Mouse (Mus musculus) gonadal fat pad, adult 2 months (tissue): ENCODE measurements around the gene Zfp985. TPM values are rescaled to one million over a fixed set of nuclear protein-coding genes. Genes with fewer than 3 reads are reported as not detected.
"Not testable (repeated sequence)": the region's sequence is repeated elsewhere in the genome, so short reads cannot be mapped to it uniquely, and the experiment has no call there.

Experiments used
- DNase-seq: peaks from one replicate; pipeline ENCODE4 v3.0.0-alpha.2; 2012; ENCODE audit warnings: low read depth
- polyA plus RNA-seq: library from polyadenylated mRNA; depleted of rRNA; stranded (reverse); fragments of >200 nt; gene quantifications from 2 replicates; pipeline ENCODE4 v1.2.3, GENCODE M21; 2012; rRNA removed

Zfp985 gene
- polyA plus RNA-seq, result 0.06 TPM in 1 of 2 replicates, not detected in the other

DNA sequence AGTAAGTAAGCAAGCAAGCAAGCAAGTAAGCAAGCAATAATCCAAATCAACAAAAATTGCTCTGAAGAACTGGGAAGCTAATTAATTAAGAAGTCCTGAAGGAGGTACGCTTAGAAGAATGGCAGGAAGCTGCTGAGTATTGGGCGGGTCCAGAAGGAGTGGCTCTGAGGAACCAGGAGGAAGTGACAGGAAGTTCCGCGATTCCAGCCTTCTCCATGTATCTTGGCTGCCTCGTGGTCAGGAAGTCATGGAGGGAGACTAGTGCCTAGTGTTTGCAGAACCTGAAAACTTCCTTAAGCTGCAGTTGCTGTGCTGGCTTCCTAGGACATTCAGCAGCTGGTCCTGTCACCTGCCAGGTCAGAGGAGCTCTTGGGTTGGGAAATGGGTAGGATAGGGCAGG, at the start of gene Zfp985:
Gene Zfp985 (plus strand): TSS at position 207 of the 400 bp plus-strand sequence.
- DNase-seq, result not testable (repeated sequence)

DNA sequence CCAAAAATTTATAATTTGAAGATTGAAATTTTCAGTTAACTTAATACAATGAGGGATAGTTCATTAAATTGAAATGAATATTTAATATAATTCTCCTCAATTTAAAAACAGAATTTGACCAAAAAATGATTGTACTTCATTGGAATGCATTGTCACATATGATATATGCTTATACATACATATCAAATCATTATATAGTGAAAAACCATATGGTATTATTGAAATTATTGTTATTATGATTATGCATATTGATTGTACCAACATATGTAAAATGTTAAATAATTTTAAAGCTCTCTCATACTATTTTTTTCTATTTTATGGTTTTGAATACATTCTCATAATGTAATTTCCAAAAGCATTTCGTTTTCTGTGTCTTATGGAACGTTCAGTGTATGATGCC, 43.9 kb upstream of the Zfp985 start:
- no peak for DNase-seq

DNA sequence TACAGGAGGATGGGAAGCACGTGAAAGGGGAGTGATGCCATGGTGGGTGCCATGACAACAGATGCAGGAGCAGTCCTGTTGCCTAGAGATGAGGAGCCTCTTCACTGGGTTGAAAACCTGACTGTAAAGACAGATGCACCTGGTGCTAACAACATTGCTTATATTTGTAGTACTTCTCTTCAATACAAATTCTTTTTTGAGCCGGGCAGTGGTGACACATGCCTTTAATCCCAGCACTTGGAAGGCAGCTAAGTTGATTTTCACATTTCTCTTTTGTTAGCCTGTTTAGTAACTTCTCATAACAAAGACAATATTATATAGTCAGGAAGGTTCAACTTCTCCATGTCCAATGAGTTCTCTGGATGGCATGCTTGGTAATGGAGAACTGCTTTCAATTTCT, 34.1 kb upstream of the Zfp985 start:
- DNase-seq, result no peak

DNA sequence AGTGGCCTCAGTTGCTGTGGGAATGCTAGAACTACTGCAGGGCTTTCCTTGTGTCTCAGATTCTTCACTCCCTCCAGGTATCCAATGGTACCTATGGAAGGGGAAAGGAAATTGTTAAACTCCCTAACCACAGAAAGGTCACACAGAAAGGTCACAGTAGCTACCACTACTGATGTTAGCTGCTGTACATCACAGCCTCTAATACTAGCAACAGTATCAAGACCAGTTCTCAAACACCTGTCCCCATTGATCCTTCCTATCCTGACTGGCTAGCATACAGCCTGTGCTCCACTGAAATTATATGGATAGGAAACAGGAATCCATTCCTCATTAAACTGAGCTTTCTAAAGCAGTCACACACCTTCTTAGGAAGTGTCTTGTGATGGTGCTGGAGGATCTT, 33.0 kb upstream of the Zfp985 start:
- DNase-seq, result no peak

DNA sequence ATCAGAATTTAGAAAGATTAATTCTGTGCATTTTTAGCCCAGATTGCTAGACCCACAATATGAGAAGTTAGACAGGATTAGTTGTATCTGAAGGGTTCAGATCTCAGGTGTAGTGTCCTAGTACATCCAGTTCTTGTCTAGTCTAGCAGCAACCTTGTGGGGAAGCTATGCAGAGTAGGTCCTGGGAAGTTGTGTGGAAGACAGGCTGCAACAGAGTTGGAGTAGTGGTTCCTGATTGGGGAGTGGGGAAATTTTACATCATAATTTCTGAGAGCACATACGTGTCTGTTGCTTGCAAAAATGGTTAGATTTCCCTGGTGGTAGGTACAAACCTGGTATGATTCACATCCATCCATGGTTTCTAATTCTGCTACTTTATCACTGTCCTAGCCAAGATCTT, 28.0 kb upstream of the Zfp985 start:
- DNase-seq, result no peak

DNA sequence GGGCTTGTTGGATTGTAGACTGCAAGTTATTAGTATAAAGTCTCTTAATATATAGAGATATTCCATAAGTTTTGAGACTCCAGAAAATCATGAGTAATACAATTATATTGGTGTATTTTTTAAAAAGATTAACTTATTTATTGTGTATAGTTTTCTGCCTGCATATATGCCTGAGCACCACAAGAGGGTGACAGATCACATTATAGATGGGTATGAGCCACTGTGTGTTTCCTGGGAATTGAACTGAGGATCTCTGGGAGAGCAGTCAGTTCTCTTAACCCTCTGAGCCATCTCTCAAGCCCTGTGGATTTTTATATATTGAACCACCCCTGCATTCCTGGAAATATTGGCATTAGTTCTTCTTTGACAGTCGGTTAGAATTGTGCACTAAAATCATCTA, 22.7 kb upstream of the Zfp985 start:
- no peak for DNase-seq

DNA sequence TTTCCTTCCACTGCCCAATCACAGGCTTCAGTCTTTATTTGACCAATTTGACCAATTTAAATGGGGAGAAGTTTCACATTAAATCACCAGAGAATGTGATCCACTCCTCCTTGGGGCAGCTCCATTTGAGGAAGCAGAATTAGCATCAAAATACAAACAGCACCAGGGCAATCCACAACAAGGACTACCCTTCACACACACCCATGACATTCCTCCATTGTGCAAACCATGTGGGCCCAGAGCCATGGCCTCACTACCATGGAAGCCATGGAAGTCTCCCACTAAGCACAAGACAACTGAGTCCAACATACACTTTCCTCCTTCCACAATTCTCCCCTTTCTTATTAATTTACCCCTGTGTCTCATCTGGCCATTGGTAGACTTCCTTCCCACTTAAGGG, 17.2 kb upstream of the Zfp985 start:
- not testable (repeated sequence) for DNase-seq

DNA sequence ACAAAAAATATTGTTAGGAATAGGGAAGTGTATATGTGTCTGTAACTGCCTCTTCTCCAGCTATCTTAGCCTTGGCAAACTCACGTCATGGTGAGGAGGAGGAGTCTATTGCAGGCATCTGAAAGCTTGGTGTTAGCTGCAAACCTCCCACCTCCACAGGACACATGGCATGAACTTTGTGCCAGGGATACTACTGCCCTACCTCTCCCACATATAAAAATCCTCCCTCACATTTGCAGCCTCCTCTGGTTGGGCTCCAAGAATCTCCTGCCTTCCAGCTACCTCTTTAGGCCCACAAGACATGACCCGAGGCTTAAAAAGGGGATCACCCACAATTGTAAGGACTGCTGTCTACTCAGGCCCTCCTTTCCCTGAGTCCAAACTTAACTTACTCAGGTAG, 15.4 kb upstream of the Zfp985 start:
- DNase-seq, result no peak

DNA sequence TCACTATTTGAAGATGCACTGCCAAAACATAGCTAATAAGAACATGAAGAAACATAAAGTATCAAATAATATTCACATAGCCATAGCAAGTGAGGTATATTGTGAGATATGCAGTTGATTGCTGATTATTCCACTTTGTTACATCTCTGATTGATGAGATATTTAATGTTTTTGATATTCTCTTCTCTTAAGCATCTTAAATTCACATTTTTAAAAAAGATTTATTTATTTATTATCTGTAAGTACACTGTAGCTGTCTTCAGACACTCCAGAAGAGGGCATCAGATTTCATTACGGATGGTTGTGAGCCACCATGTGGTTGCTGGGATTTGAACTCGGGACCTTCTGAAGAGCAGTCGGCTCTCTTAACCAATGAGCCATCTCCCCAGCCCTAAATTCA, 13.2 kb upstream of the Zfp985 start, which contains the start of gene Gm16503:
Gene Gm16503 (plus strand): TSS at position 301 of the 400 bp plus-strand sequence.
- not testable (repeated sequence) for DNase-seq

DNA sequence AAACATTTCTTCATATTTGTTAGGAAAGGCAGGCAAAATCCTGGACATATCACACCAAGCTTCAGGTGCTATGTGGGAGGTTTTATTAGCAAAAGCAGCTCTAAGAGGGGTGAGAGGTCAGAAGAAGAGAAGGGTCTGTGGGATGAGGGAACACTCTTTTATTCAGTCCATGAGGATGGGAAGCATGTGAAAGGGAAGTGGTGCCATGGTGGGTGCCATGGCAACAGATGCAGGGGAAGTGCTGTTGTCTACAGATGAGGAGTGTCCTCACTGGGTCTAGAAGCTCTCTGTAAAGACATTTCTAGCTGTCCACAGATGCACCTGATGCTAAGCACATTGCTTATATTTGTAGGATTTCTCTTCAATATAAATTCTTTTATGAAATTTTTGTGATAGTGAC, 12.0 kb upstream of the Zfp985 start:
- DNase-seq, result no peak

DNA sequence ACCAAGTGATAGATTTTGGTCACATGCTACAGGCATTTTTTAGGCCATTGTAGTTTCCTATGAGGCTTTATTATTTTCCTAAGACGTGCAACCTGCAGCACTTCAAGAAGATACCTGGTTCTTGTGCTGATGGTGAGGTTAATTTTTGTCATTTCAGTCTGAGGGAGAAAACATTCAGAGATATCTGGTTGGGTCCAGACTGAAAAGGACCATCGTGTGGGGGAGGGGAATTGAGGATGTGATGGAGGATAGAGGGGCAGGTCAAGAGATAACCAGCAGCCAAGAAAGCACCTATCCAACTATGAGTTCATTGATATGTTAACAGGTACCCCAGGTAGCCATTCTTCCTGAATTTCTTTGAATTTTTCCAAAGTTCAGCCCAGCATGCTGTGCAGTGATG, 1.3 kb downstream of the Zfp985 start:
- DNase-seq, result not testable (repeated sequence)

DNA sequence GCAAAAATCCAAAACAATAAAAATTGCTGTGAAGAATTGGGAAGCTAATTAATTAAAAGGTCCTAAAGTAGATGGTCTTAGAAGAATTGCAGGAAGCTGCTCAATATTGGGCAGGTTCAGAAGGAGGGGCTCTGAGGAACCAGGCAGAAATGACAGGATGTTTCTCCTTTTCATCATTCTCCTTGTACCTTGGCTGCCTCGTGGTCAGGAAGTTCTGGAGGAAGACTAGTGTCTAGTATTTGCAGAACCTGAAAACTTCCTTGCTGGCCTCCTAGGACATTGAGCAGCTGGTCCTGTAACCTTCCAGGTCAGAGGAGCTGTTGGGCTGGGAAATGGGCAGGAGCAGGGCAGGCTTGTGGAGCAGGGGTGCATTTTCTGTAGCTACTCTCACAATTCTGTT, 3.8 kb downstream of the Zfp985 start:
- DNase-seq, result not testable (repeated sequence)

DNA sequence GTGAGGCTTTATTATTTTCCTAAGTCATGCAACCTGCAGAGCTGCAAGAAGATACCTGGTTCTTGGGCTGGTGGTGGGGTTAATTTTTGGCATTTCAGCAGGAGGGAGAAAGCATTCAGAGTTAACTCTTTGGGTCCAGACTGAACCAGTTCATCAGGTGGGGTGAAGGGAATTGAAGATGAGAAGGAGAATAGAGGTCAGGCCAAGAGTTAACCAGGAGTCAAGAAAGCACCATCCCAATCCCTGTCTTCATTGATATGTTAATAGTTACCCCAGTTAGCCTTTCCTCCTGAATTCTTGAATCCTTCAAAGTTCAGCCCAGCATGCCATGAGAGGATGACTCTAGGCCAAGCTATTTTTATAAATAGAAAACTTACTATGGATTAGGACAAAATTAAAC, 4.9 kb downstream of the Zfp985 start:
- not testable (repeated sequence) for DNase-seq

DNA sequence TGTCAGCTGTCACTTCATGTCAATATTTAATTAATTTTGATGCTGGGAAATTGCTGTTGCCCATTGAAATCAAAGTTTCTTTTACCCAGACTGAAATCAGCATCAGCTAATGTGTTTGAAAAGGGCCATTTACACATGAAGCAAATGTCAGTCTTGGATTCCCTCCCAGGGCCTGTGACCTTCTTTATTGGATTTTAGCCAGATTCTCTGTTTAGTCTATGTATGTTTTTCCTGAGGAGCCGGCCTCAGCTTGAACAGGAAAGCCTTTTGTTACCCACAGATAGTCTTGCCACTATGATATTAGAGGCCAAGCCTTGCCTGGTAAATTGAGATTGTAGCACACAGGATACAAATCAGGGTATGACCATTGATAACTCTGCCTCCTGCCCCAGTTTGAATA, 6.0 kb downstream of the Zfp985 start:
- not testable (repeated sequence) for DNase-seq

DNA sequence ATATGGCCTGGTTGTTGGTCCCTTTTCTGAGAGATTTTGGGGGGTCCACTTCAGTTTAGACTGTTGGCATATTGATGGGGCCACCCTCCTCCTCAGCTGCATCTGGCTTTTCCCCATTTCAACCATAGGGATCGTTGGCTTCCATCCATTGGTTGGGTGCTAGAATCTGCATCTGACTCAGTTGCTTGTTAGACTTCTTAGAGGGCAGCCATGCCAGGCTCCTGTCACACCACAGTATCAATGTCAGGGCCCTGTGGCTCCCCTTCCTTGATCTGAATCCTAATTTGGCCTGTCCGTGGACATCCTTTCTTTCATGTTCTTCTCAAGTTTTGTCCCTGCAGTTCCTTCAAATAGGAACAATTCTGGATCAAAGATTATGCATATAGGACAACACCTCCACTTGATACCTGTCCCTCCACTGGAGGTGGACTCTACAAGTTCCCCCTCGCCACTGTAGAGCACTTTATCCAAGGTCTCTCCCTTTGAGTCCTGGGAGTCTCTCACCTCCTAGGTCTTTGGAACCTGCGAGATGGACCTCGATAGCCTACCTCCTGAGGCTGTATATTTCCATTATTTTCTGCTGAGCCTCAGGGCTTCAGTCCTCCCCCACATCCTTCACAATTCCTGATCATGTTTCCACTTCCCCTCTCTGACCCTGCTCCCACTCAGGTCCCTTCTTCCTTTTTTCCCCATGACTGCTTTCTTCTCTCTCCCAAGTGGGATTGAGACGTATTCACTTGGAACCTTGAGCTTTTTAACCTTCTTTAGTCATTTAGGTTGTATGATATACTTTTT, 12.5 kb downstream of the Zfp985 start:
- DNase-seq, result no peak

DNA sequence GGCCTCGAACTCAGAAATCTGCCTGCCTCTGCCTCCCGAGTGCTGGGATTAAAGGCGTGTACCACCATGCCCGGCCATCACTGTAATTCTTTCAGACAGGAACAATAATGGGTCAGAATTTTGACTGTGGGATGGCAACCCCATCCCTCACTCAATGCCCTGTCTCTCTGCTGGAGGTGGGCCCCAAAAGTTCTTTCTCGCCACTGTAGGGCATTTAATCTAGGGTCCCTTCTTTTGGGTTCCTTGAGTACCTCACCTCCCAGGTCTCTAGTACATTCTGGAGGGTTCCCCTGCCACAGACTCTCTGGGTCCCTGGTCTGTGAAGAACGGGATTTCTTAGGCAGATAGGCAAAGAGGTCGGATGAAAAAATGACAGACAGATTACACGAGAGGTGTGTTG, 18.1 kb downstream of the Zfp985 start:
- DNase-seq, result not testable (repeated sequence)

DNA sequence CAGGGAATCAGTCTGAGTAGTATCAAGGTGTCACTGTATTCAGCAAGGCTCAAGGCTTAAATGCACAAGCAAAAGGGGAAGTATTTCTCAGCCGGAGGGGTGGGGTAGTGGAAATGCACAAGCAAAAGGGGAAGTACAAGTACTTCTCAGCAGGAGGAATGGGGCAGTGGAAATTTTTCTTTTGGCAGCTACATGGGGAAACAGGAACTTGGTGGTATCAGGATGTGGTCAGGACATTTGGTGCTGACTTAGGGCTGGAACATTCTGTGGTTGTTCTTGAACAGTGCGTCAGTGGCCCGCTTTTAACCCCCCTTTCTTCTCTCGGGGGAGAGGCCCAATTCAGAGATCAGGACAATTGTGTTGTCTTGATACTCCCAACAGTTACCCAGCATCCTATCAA, 26.3 kb downstream of the Zfp985 start:
- DNase-seq, result not testable (repeated sequence)

DNA sequence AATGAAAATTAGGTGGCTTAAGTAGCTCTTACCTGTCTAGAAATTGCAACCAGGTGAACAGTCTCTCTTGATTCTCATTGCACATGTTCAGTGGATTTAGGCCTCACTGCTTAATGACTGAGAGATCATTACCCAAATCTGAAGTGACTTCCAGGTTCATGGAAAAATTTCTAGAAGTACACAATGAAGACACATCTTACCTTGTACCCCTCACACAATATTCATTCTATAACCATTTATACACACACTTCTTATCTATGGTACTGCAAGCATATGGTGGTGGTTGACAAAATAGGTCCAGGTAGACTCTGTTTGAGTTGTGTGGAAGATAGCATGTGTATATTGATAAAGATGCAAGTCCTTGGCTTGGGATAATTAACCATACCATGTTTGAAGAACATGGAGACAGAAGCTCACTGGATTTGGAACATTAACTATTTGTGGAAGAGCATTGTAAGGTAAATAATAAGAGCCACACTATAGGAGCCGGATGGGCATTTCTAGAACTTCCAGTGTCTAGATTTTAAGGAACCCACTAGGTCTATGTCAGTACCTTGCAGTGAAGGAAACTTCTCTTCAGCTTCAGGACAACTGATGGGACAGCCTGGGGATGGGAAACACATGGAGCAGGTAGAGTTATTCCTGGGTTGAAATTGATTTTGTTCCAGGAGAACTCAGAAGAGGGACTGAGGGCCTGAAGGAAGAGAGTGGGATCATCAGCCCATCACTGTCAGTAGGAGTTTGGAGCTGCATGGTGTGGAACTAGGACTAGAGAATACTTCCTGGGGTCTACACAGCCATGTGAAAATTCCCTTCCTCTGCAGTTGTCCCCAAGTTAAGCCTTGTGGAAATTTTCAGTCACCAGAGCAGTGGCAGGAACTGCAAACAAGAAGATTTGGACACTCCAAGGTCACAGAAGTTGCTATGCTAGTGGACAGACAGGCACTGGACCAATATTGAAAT, 33.7 kb downstream of the Zfp985 start:
- DNase-seq, result no peak

DNA sequence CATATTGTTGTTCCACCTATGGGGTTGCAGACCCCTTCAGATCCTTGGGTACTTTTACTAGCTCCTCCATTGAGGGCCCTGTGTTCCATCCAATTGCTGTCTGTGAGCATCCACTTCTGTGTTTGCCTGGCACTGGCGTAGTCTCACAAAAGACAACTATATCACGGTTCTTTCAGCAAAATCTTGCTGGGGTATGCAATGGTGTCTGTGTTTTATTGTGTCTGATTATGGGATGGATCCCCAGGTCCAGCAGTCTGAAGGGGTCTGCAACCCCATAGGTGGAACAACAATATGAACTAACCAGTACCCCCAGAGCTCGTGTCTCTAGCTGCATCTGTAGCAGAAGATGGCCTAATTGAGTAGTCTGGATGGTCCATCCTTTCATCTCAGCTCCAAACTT, 41.6 kb downstream of the Zfp985 start:
- DNase-seq, result not testable (repeated sequence)

DNA sequence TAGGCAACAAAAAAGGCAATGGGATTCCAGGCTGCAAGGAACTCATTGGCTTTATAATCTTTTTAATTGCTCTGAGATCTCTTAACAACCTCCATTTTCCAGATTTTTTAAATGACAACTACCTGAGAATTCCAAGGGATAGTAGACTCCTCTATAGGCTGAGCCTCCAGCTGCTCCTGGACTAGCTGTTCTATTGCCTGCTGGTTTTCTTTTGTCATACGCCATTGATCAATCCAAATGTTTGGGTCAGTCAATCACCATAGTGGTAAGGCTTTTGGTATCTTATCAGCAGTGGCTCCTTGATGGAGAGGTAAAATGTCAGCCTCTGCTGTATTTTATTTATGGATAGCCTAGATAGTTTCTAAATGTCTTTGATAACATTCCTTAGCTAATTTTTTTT, 44.6 kb downstream of the Zfp985 start:
- DNase-seq, result no peak

DNA sequence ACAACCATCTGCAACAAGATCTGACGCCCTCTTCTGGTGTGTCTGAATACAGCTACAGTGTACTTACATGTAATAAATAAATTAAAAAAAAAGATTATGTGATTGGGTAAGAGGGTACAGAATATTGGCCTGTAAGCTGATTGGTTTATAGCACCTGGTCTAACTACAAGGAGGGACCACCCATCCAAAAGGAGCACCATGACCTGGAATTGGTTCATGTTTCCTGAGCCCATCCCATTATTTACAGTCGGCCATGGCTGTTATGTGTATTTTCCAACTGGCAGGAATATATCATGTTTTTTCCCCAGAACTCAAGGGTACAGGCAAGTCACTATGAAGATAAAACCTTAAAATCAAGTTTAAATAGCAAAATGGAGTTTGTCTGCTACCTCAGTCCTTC, 45.8 kb downstream of the Zfp985 start:
- no peak for DNase-seq

DNA sequence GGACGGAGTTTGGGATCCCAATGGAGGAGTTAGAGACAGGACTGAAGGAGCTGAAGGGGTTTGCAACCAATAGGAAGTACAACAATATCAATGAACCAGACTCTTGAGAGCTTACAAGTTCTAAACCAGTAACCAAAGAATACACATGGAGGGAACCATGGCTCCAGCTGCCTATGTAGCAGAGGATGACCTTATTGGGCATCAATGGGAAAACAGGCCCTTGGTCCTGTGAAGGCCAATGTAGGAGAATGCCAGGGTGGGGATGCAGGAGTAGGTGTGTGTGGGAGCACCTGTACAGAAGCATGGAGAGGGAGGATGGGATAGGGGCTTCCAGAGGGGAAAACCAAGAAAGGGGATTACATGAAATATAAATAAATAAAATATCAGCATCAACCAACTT, 48.8 kb downstream of the Zfp985 start:
- DNase-seq, result no peak

DNA sequence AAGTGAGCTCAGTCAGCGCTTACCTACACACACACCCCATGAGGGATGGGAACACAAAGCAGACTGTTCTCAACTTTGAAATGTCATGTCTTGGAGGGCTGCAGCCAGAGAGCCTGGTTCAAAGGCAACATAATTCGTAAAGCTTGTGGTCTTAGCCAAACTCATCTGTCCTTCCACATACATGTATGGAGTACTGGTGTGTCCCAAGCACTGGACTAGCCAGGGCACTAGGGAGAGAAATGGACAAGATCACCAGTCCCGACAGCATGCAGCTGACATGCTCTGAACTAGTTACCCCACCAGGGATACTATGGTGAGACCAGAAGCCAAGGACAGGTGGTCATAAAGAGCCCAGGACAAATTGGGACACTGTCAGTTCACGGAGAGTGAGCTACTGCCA, 50.7 kb downstream of the Zfp985 start:
- no peak for DNase-seq
